Mouse (Mus musculus) yolk sac, embryonic 10.5 days (tissue): ENCODE data around the gene Vps26a.
A peak's percentile ranks its signal among the peaks of the same experiment; 100 is the strongest.

Experiments
- DNase-seq: peaks from one replicate; pipeline ENCODE4 v3.0.0-alpha.2; 2017; ENCODE audit warnings: low spot score

The Vps26a gene

DNA sequence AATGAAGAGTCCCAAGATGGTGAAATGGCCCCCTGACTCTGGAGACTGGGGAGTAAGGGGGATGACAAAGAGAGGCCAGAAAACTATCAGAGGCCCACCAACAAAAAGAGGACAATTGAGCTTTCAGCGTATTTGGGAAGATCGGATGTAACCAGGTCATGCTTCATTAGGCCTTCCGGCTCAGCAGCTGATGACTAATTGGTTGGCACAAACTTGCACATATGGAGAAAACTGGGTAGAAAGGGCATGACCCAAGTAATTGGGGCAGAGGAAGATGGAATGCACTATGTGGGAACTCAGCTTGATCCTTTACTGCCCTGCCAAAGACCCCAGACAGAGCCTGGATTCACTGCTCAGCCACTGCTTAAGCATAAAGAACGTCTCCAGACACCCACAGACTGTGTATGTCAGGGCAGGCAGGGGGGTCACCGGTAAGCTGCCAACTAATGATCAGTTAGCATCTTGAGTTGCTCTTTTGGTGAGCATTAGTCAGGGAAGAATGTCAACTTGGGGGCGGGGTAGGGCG lies 67.7 kb downstream of the Vps26a start:
- DNase-seq = no peak

DNA sequence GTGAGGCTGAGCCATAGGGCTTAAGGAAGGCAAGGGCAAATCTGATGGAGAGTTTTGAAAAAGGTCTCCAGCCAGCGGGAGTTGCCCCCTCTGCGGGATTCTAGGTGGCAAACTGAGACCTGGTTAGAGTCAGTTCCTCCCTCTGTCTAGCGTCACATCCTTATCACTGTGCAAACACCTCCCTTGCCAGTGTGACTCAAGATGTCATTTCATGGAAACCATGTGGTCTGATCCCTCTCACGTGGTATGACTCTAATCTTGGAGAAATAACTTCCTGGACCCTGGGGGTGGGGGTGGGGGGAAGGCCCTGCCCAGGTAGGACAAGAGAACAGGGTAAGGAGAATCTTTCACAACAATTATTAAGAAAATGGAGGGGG lies 73.0 kb downstream of the Vps26a start:
- peak; percentile 90 for DNase-seq

DNA sequence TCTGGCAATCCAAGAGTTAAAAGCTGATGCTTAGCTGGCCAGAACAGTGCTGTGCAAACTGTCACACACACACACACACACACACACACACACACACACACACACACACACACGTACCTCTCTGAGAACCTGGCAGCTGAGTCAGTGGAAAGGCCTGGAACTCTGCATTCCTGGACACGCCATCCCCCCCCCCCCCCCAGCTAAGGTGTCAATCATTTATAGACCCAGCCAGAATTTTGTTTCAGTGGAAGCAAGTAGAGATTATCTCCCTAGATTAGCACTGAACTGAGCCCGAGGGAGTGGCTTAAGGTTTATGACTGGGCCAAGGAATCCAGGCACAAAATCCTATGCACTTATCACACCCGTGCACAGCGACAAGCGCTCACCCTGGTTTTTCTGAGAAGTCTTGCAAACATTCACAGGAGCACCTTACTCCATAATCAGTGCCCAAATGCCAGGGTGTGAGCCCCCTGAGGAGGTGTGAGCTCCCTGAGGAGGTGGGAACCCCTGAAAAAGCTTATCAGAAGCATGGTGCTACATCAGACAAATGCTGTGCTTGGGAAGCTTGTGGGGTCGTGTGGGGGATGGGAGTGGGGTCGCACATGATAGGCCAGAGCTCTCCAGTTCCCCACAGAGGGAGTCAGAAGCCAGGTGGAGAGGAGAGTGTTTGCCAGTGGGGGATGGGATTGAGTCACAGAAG lies 73.5 kb downstream of the Vps26a start:
- DNase-seq = peak; percentile 88

DNA sequence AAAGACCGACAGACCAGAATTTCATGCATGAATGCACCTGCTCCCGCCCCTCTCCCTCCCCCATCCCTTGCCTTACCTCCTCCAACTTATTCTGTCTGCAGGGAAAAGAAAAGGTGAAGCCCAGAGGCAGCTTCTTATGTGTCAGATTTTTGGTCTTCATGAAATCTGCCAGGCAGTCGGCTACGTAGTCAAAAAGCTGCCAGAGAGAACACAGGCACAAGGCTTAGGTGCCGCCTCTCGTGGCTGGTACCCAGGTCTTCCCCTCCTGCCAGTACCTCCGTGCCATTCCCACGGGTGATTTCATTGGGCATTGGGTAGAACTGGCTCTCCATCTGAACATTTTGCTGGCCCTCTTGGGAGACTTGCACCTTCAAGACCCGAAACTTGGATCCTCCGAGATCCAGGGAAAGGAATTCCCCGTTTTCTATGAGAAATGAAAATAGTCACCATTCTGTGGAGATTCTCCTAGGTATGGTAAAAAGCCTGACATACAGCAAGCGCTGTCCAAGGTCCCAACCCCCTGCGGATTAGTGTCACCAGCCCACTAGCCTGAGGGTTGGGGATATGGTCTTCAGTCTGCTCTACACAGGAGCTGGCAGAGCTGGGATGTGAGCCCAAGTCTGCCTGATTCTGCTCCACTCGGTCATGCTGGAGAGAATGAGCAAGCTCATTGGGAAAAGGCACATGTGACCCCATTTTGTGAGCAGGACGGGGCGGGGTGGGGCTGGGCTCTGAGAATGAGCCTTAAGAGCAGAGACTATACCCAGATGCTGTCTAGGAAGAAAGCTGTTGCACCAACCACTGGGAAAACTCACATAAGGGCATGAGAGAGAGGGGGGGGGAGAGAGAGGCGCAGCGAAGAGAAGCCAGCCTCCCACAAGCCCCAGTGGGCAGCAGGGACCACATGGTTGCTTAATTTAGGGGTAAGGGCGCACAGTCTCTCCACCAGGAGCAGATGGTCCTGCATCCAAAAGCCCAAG lies 74.9 kb downstream of the Vps26a start:
- no peak for DNase-seq

DNA sequence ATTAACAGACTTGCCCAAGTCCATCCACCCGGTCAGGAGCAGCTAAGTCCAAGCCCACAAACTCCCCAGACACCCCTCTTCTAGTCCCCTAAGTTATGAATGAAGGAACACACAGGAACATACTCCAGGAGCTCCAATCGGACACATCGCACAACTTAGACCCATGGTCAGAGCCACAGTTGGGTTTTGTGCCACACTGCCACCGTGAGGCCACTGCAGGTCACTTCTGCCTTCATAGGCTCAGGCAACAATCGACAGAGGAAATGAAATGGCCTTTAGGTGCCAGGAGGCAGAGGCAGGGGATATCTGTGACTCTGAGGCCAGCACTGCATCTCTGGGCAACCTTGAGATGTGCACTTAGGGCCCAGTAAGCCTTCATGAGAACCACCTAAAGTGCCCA lies 75.7 kb downstream of the Vps26a start:
- DNase-seq = no peak
